In genomic region chr3:69372731-69373130, GRCm38 (mm10) we compare ENCODE assay signal across 13 mouse cellular contexts. TPM values are rescaled to one million over a fixed set of nuclear protein-coding genes. Genes with fewer than 3 reads are reported as not detected.
DNase-seq lines count a peak whose midpoint lies in the region; ATAC-seq and TF ChIP-seq lines count a peak whose summit lies in the region.
"Had no signal": no experiment of that assay in that cellular context is flagged by ENCODE, and none has a peak within 500 bp of the region (broad histone marks: within the 10 kb centered on the region; RNA-seq: fewer than 3 reads in every experiment).

No protein-coding gene starts in this region.

- TF ChIP-seq POLR2A in ES-Bruce4 (IDR thresholded peaks at IDR 0.05; ENCODE audit: insufficient read depth, low read length), result no peak
- TF ChIP-seq POLR2A in cortical plate, adult 2 months (IDR thresholded peaks at IDR 0.05; ENCODE audit: extremely low read depth, insufficient read depth, low read length), result no peak

- no peaks in the 10 kb centered on the region for H3K4me1 ChIP-seq in liver, postnatal 0 days (ENCODE audit: insufficient read depth)
- H3K4me1 ChIP-seq in liver, embryonic 11.5 days (replicated peaks; ENCODE audit: control insufficient read depth, insufficient read depth, low read length), result no peaks in the 10 kb centered on the region
- H3K4me1 ChIP-seq in ES-Bruce4 (ENCODE audit: control insufficient read depth, insufficient read depth, low read length), result no peaks in the 10 kb centered on the region
- peaks cover 8% of the 10 kb centered on the region for H3K4me1 ChIP-seq in cortical plate, adult 2 months (ENCODE audit: control insufficient read depth, insufficient read depth, low read length)
- H3K4me1 ChIP-seq in forebrain, embryonic 15.5 days, result peaks cover 9% of the 10 kb centered on the region
- H3K4me1 ChIP-seq: intestine, embryonic 15.5 days had no signal

- peak; percentile 22 for DNase-seq in heart, adult 11 months
- DNase-seq in heart, postnatal 14 days, result no peak
- no peak for DNase-seq in liver, postnatal 0 days
- no peak for DNase-seq in liver, embryonic 11.5 days (ENCODE audit: low spot score)
- DNase-seq in ovary, adult 18-20 months (ENCODE audit: low spot score), result no peak
- DNase-seq: adrenal gland, postnatal 25 days; heart, postnatal 36 days; lung, adult 18-20 months; thymus, adult 18-20 months had no signal

- no peak overlapping the region for H3K4me3 ChIP-seq in liver, postnatal 0 days (ENCODE audit: low read depth, low read length)
- H3K4me3 ChIP-seq in liver, embryonic 11.5 days (ENCODE audit: low read depth, low read length), result no peak overlapping the region
- no peak overlapping the region for H3K4me3 ChIP-seq in ES-Bruce4 (ENCODE audit: low read depth, low read length)
- H3K4me3 ChIP-seq in cortical plate, adult 2 months (ENCODE audit: insufficient read depth, low read length), result no peak overlapping the region
- no peak overlapping the region for H3K4me3 ChIP-seq in forebrain, embryonic 15.5 days
- H3K4me3 ChIP-seq: intestine, embryonic 15.5 days had no signal

- no peak overlapping the region for H3K9ac ChIP-seq in liver, postnatal 0 days (replicated peaks)
- no peak overlapping the region for H3K9ac ChIP-seq in liver, embryonic 11.5 days (ENCODE audit: low read depth, low read length)
- no peak overlapping the region for H3K9ac ChIP-seq in ES-Bruce4 (ENCODE audit: low read depth, poor library complexity, severe bottlenecking)
- no peak overlapping the region for H3K9ac ChIP-seq in forebrain, embryonic 15.5 days (replicated peaks)
- H3K9ac ChIP-seq: intestine, embryonic 15.5 days had no signal

- 76% methylated on average over 3 of the region's 3 CpGs for WGBS in liver, postnatal 0 days (ENCODE audit: insufficient replicate concordance)
- WGBS in liver, embryonic 11.5 days, result 73% methylated on average over 3 of the region's 3 CpGs
- WGBS in forebrain, embryonic 15.5 days, result 83% methylated on average over 3 of the region's 3 CpGs

- H3K9me3 ChIP-seq in liver, postnatal 0 days (ENCODE audit: low read length), result no peaks in the 10 kb centered on the region; the same call in 1 of the 2 replicates
- no peaks in the 10 kb centered on the region for H3K9me3 ChIP-seq in liver, embryonic 11.5 days (ENCODE audit: control insufficient read depth, low read length)
- no peaks in the 10 kb centered on the region for H3K9me3 ChIP-seq in ES-Bruce4 (replicated peaks; ENCODE audit: control insufficient read depth, insufficient read depth, low read length, poor library complexity, severe bottlenecking)
- H3K9me3 ChIP-seq in forebrain, embryonic 15.5 days, result no peaks in the 10 kb centered on the region
- H3K9me3 ChIP-seq: intestine, embryonic 15.5 days had no signal

- no peak overlapping the region for H3K4me2 ChIP-seq in liver, postnatal 0 days (ENCODE audit: low read depth, low read length)
- H3K4me2 ChIP-seq in liver, embryonic 11.5 days, result no peak overlapping the region
- H3K4me2 ChIP-seq in forebrain, embryonic 15.5 days (replicated peaks), result no peak overlapping the region
- H3K4me2 ChIP-seq: intestine, embryonic 15.5 days had no signal

- peak; percentile 47 for TF ChIP-seq CTCF in liver, postnatal 0 days (IDR thresholded peaks at IDR 0.05; ENCODE audit: low read depth)
- peak; percentile 55 for TF ChIP-seq CTCF in ES-Bruce4 (IDR thresholded peaks at IDR 0.05; ENCODE audit: low read depth, low read length)
- TF ChIP-seq CTCF in cortical plate, adult 2 months (IDR thresholded peaks at IDR 0.05; ENCODE audit: extremely low read depth, insufficient read depth, low read length), result 0 out of 2 replicates have a peak, but pooled peaks have one; percentile 6

- no peak for TF ChIP-seq EP300 in liver, postnatal 0 days (IDR thresholded peaks at IDR 0.05; ENCODE audit: low read depth)
- TF ChIP-seq EP300 in ES-Bruce4 (IDR thresholded peaks at IDR 0.05; ENCODE audit: insufficient read depth, low read depth, low read length), result no peak

- no peak for ATAC-seq in liver, postnatal 0 days
- no peak for ATAC-seq in liver, embryonic 11.5 days (replicated peaks; ENCODE audit: low FRiP score)
- no peak for ATAC-seq in forebrain, embryonic 15.5 days (replicated peaks)
- ATAC-seq: intestine, embryonic 15.5 days had no signal

- no peaks in the 10 kb centered on the region for H3K27me3 ChIP-seq in liver, postnatal 0 days (ENCODE audit: insufficient read depth, low read length)
- no peaks in the 10 kb centered on the region for H3K27me3 ChIP-seq in liver, embryonic 11.5 days (replicated peaks; ENCODE audit: control insufficient read depth, insufficient read depth, low read length)
- no peaks in the 10 kb centered on the region for H3K27me3 ChIP-seq in ES-Bruce4 (ENCODE audit: control insufficient read depth, insufficient read depth, low read length, poor library complexity, severe bottlenecking)
- H3K27me3 ChIP-seq in forebrain, embryonic 15.5 days, result no peaks in the 10 kb centered on the region
- H3K27me3 ChIP-seq: intestine, embryonic 15.5 days had no signal

- H3K27ac ChIP-seq in liver, postnatal 0 days (ENCODE audit: low read depth), result no peak overlapping the region
- no peak overlapping the region for H3K27ac ChIP-seq in liver, embryonic 11.5 days (ENCODE audit: low read depth, low read length)
- H3K27ac ChIP-seq in ES-Bruce4 (ENCODE audit: insufficient read depth, low read length), result no peak overlapping the region
- no peak overlapping the region for H3K27ac ChIP-seq in cortical plate, adult 2 months (ENCODE audit: insufficient read depth, low read length)
- H3K27ac ChIP-seq in forebrain, embryonic 15.5 days (replicated peaks), result no peak overlapping the region
- H3K27ac ChIP-seq: intestine, embryonic 15.5 days had no signal

- no peaks in the 10 kb centered on the region for H3K36me3 ChIP-seq in liver, postnatal 0 days (replicated peaks; ENCODE audit: insufficient read depth, low read length)
- H3K36me3 ChIP-seq in liver, embryonic 11.5 days (ENCODE audit: control insufficient read depth, insufficient read depth, low read length), result no peaks in the 10 kb centered on the region
- no peaks in the 10 kb centered on the region for H3K36me3 ChIP-seq in ES-Bruce4 (ENCODE audit: control insufficient read depth, insufficient read depth, low read length, poor library complexity, severe bottlenecking)
- H3K36me3 ChIP-seq in forebrain, embryonic 15.5 days, result no peaks in the 10 kb centered on the region
- H3K36me3 ChIP-seq: intestine, embryonic 15.5 days had no signal

- intact Hi-C loops in heart, postnatal 14 days (cut with DNase I), result no loop called here

RNA-seq across cellular contexts. Expression of gene Ppm1l, which starts 56.1 kb away (rescaled TPM):
- 10 to 100 TPM; 19.6 to 21.2 TPM for total RNA-seq in heart, postnatal 14 days (2021)
- 2.4 and 2.8 TPM in 2 replicates for polyA plus RNA-seq in liver, postnatal 0 days (2015; fragmentation: Nextera tagmentation; extraction: Ambion mirVana)
- polyA plus RNA-seq in liver, embryonic 11.5 days (2014; fragmentation: Nextera tagmentation; extraction: Ambion mirVana), result 8.2 and 8.3 TPM in 2 replicates
- 3.3 and 3.5 TPM in 2 replicates for polyA plus RNA-seq in ES-Bruce4 (2011; ENCODE audit: insufficient read depth, insufficient read length, low read depth, missing spikeins)
- 35.3 and 37.7 TPM in 2 replicates for polyA plus RNA-seq in cortical plate, adult 2 months (2012; rRNA removed)
- polyA plus RNA-seq in forebrain, embryonic 15.5 days (2015; fragmentation: Nextera tagmentation; extraction: Ambion mirVana), result 26.2 and 27.7 TPM in 2 replicates
